Mouse (Mus musculus) embryonic facial prominence, embryonic 10.5 days (tissue): ENCODE measurements around the gene Cacna1s. TPM values are rescaled to one million over a fixed set of nuclear protein-coding genes. Genes with fewer than 3 reads are reported as not detected.

Experiments used
- DNase-seq: peaks from one replicate; pipeline ENCODE4 v3.0.0-alpha.2; 2017; ENCODE audit warnings: low spot score
- H3K27ac ChIP-seq: fragments of 300-500 bp; sonication (generic); replicated peaks from 2 replicates; pipeline ENCODE4 v1.5.1; 2016; ENCODE audit warnings: mild to moderate bottlenecking
- H3K27me3 ChIP-seq: fragments of 300-500 bp; sonication (generic); replicated peaks from 2 replicates; pipeline ENCODE4 v1.6.1; 2016; ENCODE audit warnings: low read depth, mild to moderate bottlenecking; ENCODE audit not compliant: poor library complexity, severe bottlenecking
- H3K36me3 ChIP-seq: fragments of 300-500 bp; sonication (generic); replicated peaks from 2 replicates; pipeline ENCODE4 v1.6.1; 2016; ENCODE audit warnings: mild to moderate bottlenecking, moderate library complexity
- H3K4me1 ChIP-seq: fragments of 300-500 bp; sonication (generic); 2 replicates; pipeline ENCODE4 v1.6.1; 2016
- H3K4me3 ChIP-seq: fragments of 300-500 bp; sonication (generic); 2 replicates; pipeline ENCODE4 v1.5.1; 2016; ENCODE audit warnings: mild to moderate bottlenecking, moderate library complexity
- H3K9me3 ChIP-seq: fragments of 300-500 bp; sonication (generic); 2 replicates; pipeline ENCODE4 v1.6.1; 2016; ENCODE audit warnings: mild to moderate bottlenecking
- WGBS: fragments of 180-500 bp; shearing (Covaris S2); methylation state at CpG from one replicate; pipeline ENCODE4 v1.1.7; 2016; 5-methylcytosine and 5-hydroxymethylcytosine counted together
- polyA plus RNA-seq: library from polyadenylated mRNA; unstranded; fragments of >200 nt; fragmentation: Nextera tagmentation; extraction: Ambion mirVana; gene quantifications from 2 replicates; pipeline ENCODE4 v1.2.1, GENCODE M21; 2016

Gene Cacna1s
- polyA plus RNA-seq, 1 experiment from 2014 or later = 0.06 TPM

DNA sequence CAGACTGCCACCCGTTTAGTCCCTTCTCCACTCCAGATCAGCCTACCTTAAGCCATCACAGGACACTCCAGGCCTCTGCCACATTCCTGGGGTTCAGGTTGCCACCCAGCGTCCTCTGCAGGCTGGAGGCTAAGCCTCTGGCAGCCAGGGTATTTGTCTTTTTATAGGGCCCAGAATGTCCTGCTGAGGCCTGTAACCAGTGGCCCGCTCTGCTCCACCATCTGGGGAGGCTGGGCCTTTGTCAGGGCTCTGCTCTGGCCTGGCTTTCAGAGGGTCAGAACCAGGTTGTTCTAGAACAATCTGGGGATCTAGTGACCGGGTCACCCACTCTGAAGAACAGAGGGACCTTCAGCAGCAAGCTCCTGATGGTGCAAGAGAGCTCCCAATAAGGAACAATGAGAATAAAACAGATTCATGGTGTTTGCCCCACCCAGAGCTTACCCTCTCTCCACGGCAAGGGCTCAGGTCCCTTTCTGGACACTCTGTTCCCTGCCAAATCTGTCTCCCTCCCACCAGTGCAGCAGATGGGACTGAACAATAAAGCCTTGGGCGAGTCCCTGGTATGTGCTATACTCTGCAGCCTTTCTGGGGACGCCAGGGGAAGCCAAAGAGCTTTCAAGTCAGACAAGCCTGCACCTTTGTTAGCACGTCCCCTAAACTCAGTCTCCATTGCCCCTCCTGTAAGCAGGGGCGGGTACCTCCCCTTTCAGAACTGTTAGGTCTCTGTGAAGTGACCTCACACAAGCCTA lies 8.7 kb downstream of the Cacna1s start:
- H3K36me3 ChIP-seq = no peaks in the 10 kb centered on the region
- H3K4me1 ChIP-seq = peaks cover 16% of the 10 kb centered on the region
- WGBS = 56% methylated on average over 9 of the region's 9 CpGs
- H3K4me3 ChIP-seq = no peak overlapping the region
- no peak for DNase-seq
- no peaks in the 10 kb centered on the region for H3K9me3 ChIP-seq
- no peak overlapping the region for H3K27ac ChIP-seq
- H3K27me3 ChIP-seq = 0 out of 2 replicates have a peak, but pooled peaks cover 3% of the 10 kb centered on the region

DNA sequence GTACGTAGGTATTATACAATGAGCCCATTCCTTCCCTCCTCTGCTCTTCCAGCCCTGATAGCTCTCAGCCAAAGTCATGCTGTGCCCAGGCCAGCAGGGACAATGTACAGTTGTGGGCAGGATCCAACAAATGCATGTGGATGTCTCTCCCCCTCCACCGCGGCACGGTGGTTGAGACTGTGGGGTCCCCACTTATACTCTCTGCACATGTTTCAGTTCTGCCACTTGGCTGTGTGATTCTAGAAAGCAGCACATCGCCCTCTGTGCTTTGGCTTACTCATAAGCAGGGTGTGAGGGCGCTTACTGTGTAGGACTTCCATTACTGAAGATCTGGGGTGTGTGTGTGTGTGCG lies 9.2 kb downstream of the Cacna1s start:
- H3K27ac ChIP-seq = no peak overlapping the region
- no peak for DNase-seq
- H3K36me3 ChIP-seq = no peaks in the 10 kb centered on the region
- peaks cover 16% of the 10 kb centered on the region for H3K4me1 ChIP-seq
- no peaks in the 10 kb centered on the region for H3K9me3 ChIP-seq
- H3K4me3 ChIP-seq = no peak overlapping the region
- 88% methylated on average over 7 of the region's 7 CpGs for WGBS
- H3K27me3 ChIP-seq = no peaks in the 10 kb centered on the region

DNA sequence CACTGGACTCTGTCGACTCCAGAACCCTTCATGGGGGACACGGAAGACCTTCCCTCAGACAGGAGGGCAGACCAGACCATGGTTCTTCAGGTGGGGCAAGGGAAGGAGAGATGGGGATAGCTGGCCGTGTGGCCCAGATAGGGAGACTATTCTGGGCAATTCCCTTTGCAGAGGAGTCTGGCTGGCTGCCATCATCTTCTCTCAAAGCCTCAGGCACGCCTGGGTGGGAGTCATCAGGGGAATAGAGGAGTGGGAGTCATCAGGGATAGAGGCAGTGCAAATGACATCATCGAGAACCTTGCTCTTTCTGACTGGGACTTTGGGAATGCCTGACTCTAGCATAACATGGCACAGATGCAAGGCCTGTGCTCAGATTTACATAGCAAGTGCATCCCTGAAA lies 11.4 kb downstream of the Cacna1s start:
- WGBS = 77% methylated on average over 5 of the region's 5 CpGs
- H3K27ac ChIP-seq = no peak overlapping the region
- DNase-seq = no peak

DNA sequence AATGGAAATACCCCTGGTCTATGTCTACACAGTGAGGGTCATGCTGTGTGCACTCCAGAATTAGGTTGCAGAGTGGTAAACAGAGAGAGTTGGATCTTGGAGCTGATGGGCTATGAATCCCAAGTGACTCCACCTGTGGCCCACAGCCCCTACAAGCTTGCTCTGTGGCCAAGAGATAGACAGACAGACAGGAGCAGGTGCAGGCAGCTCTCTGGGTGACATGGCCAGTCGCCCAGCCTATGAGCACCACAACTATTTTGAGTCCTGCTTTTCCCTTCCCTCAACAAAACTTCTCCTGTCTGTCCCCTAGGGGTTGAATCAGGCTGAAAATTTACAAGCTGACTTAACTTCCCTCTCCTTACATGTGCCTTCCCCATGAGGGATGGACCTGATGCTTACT lies 14.1 kb downstream of the Cacna1s start:
- DNase-seq = no peak
- Histone ChIP-seq H3K4me3 (no peak overlapping the region), H3K9me3 (no peaks in the 10 kb centered on the region), H3K27ac (no peak overlapping the region), H3K27me3 (no peaks in the 10 kb centered on the region), H3K4me1 (0 out of 2 replicates have a peak, but pooled peaks cover 7% of the 10 kb centered on the region), H3K36me3 (no peaks in the 10 kb centered on the region)
- 62% methylated on average over 1 of the region's 1 CpGs for WGBS

More for the DNA sequence above, 11.4 kb downstream of the Cacna1s start:
- Histone ChIP-seq H3K9me3 (no peaks in the 10 kb centered on the region), H3K27me3 (no peaks in the 10 kb centered on the region), H3K36me3 (no peaks in the 10 kb centered on the region), H3K4me1 (0 out of 2 replicates have a peak, but pooled peaks cover 9% of the 10 kb centered on the region), H3K4me3 (no peak overlapping the region)

DNA sequence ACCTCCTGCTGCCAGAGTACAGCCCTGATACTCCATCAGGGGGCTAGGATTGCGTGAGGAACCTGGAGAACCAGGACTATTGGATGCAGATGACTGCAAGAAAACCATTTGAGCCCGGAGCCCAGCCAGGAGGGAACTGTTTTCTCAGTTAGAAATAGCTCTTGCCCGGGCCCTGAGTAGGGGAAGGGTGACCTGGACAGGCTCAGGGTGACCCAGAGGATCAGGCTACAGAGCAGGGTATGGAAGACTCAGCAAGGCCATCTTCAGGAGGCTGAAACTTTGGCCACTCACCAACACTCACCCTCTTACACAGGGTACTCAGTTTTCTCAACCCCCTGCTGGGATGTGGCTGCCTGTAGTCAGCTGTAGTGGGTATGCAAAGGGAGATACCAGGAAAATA lies 15.0 kb downstream of the Cacna1s start:
- Histone ChIP-seq H3K27ac (no peak overlapping the region), H3K36me3 (no peaks in the 10 kb centered on the region), H3K4me3 (no peak overlapping the region), H3K9me3 (no peaks in the 10 kb centered on the region), H3K4me1 (0 out of 2 replicates have a peak, but pooled peaks cover 4% of the 10 kb centered on the region), H3K27me3 (no peaks in the 10 kb centered on the region)
- DNase-seq = no peak
- WGBS = 68% methylated on average over 3 of the region's 3 CpGs

DNA sequence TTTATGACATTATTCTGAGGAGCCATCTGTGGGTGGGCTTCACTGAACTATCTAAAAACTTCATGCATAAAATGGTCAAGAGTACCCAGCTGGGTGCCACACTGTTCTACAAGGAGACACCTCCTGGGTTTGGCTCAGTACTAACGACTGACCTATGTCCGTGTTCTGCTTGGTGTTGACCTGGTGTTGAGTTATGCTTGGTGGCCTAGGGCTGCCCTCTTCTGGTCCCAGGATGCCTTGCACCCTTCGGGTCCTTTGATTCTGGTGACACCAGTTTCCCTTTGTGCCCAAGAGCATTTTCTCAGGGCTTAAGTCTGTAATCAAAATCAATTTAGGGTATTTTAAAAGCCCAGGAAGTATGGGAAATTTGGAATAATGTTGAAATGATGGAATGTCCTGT lies 23.5 kb downstream of the Cacna1s start:
- H3K36me3 ChIP-seq = no peaks in the 10 kb centered on the region
- H3K4me3 ChIP-seq = no peak overlapping the region
- H3K4me1 ChIP-seq = no peaks in the 10 kb centered on the region
- H3K9me3 ChIP-seq = no peaks in the 10 kb centered on the region
- WGBS = 12% methylated on average over 3 of the region's 3 CpGs
- peaks cover 12% of the 10 kb centered on the region; the same call in 1 of the 2 replicates for H3K27me3 ChIP-seq
- DNase-seq = peak; percentile 35
- no peak overlapping the region for H3K27ac ChIP-seq

DNA sequence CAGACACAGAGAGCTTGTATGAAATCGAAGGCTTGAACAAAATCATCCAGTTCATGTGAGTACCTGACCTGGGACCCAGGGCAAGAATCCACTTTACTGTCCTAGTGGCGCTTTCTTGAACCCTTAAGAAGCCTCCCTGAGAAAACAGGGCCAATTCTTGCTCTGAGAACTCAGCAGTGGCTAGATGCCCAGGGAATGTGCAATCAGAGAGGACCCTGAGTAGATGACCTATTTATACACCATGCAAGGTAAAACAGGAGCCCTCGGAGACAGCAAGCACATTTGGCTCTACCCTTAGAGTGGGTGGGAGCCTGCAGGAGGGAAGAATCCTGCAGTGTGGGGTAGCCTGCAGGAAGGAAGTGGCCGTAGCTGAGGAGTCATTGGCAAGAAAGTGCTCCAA lies 25.1 kb downstream of the Cacna1s start:
- peaks cover 12% of the 10 kb centered on the region; the same call in 1 of the 2 replicates for H3K27me3 ChIP-seq
- H3K27ac ChIP-seq = no peak overlapping the region
- WGBS = 72% methylated on average over 4 of the region's 4 CpGs

DNA sequence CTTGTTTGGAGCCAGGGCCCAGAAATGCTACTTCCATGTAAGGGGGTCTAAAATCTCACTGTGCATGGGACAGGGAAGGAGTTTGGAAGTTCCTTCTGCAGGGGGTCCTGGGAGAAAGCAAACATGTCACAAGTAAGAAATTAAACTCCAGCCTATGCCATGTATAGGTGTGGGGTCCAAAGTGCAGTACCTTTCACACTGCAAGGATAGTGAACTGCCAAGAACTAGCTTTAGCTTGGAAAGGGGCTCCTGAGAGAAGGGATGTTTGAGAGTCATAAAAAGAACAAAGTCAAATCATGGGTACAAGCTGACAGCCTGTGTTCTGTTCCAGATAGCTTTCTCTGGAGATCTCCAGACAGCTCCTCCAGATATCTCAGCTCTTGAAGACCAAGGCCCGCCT lies 28.6 kb downstream of the Cacna1s start:
- Histone ChIP-seq H3K27ac (no peak overlapping the region), H3K36me3 (no peaks in the 10 kb centered on the region), H3K27me3 (peaks cover 12% of the 10 kb centered on the region; the same call in 1 of the 2 replicates), H3K4me3 (no peak overlapping the region), H3K4me1 (no peaks in the 10 kb centered on the region), H3K9me3 (no peaks in the 10 kb centered on the region)
- WGBS = 87% methylated on average over 1 of the region's 1 CpGs
- DNase-seq = no peak

More for the DNA sequence above, 25.1 kb downstream of the Cacna1s start:
- H3K4me1 ChIP-seq = no peaks in the 10 kb centered on the region
- no peaks in the 10 kb centered on the region for H3K9me3 ChIP-seq
- no peaks in the 10 kb centered on the region for H3K36me3 ChIP-seq
- no peak overlapping the region for H3K4me3 ChIP-seq
- DNase-seq = no peak

DNA sequence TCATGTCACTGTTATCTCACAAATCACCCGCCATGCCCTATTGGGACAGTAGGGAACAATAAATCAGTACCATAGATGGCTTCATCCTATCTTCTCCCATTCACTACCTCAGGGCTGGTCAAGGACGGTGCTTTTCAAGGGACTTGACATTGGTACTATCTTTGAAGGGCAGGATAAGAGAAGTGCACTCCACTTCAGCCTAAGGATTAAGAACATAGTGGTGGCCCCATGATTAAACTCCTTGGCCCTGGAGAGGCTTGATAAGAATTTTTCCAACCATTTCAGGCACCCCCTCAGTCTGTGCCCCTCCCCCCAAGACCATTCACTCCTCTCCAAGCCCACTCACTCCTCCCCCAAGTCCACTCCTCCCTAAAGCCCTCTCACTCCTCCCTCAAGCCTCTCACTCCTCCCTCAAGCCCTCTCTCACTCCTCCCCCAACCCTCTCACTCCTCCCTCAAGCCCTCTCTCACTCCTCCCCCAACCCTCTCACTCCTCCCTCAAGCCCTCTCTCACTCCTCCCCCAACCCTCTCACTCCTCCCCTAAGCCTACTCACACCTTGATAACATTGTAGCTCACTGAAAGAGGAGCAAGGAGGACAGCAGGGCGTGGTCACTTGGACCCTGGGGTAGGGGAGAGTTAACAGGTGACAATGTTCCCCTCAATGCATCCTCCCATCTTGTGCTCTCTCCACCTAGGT lies 33.6 kb downstream of the Cacna1s start:
- Histone ChIP-seq H3K36me3 (no peaks in the 10 kb centered on the region), H3K9me3 (no peaks in the 10 kb centered on the region), H3K4me3 (no peak overlapping the region), H3K27me3 (no peaks in the 10 kb centered on the region), H3K4me1 (no peaks in the 10 kb centered on the region), H3K27ac (no peak overlapping the region)
- no peak for DNase-seq
- 88% methylated on average over 3 of the region's 3 CpGs for WGBS

DNA sequence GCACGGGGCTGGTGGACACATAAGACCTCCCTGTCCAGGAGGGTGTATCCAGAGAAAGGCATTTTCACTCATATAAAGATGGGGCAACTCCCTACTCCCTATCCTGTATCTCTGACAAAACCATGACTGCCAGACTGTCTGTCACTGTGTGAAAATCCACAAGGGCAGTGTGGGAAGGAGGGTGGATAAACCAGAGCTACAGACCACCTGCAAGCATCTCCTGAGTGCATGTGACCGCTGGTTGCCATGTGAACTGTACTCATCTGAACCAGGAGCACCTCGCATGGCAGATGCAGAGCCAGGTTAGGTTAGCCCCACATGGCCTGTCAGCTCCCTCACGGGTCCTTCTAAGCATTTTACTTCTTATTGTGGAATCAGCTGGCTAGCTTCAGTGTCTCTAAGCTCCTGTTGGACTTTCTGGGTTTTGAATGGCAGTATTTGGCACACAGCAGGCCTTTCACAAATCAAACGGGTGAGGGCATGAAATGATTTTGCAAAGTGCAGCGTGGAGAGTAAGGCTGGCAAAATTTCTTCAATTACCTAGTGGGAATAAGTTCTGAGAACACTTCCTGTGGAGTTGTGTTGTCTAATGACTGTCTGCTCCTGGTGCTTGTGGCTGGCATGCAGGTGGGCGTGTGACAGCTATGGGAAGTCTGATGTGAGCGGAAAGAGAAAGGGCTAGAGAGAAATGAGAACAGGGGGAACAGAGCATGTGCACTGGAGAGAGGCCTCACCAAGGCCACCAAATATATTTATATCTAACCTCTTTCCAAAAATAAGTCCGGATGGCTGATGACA lies 37.0 kb downstream of the Cacna1s start:
- H3K27ac ChIP-seq = no peak overlapping the region
- H3K27me3 ChIP-seq = no peaks in the 10 kb centered on the region
- no peaks in the 10 kb centered on the region for H3K36me3 ChIP-seq
- 79% methylated on average over 9 of the region's 9 CpGs for WGBS
- H3K9me3 ChIP-seq = no peaks in the 10 kb centered on the region
- no peaks in the 10 kb centered on the region for H3K4me1 ChIP-seq
- H3K4me3 ChIP-seq = no peak overlapping the region
- no peak for DNase-seq

DNA sequence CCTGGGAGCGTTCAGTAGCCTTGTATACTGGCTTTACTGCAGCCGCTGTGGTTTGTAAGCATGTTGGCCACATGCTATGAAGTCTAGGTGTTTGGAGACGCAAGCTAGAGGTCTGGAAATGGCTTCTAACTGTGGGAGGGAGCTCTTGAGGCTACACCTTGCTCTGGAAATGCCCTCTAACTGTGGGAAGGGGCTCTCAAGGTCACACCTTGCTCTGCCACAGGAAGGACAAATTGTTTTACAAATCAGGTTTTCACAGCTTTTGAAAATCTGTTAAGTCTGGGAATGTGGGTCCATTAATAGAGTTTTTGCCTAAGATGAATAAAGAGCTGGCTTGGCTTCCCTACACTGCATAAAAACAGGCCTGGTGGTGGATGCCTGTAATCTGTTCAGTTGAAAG lies 41.2 kb downstream of the Cacna1s start:
- no peaks in the 10 kb centered on the region for H3K36me3 ChIP-seq
- H3K27me3 ChIP-seq = no peaks in the 10 kb centered on the region
- H3K4me1 ChIP-seq = no peaks in the 10 kb centered on the region
- no peak for DNase-seq
- no peak overlapping the region for H3K4me3 ChIP-seq
- 78% methylated on average over 3 of the region's 3 CpGs for WGBS
- no peak overlapping the region for H3K27ac ChIP-seq
- H3K9me3 ChIP-seq = no peaks in the 10 kb centered on the region

DNA sequence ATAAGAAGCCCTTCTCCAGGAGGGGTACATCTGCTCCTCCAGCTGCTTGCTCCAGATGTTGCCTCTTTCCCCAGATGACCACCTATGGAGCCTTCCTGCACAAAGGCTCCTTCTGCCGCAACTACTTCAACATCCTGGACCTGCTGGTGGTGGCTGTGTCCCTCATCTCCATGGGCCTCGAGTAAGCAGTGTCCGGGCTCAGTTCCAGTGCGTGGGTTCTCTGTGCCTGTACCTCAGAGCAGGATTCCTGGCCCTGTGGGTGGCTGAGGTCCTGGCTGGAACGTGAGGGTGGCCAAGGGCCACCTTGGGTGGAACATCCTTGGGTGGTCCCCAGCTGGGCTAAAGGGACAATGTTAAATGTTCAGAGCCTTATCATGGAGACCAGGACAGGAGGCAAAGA lies 42.3 kb downstream of the Cacna1s start:
- DNase-seq = no peak
- no peaks in the 10 kb centered on the region for H3K27me3 ChIP-seq
- no peaks in the 10 kb centered on the region for H3K36me3 ChIP-seq
- H3K27ac ChIP-seq = no peak overlapping the region
- H3K4me1 ChIP-seq = no peaks in the 10 kb centered on the region
- H3K9me3 ChIP-seq = no peaks in the 10 kb centered on the region
- H3K4me3 ChIP-seq = no peak overlapping the region
- 73% methylated on average over 5 of the region's 5 CpGs for WGBS
